Mouse (Mus musculus) embryonic facial prominence, embryonic 14.5 days (tissue): Measurements from ENCODE around the gene 1810024B03Rik. TPM values are rescaled to one million over a fixed set of nuclear protein-coding genes. Genes with fewer than 3 reads are reported as not detected.

ENCODE experiments used
- ATAC-seq: fragments of 200-750 bp; cut with Nextera tagmentation; 2 replicates; pipeline ENCODE4 v1.8.0; 2017; ENCODE audit warnings: low read depth, moderate number of reproducible peaks, moderate TSS enrichment
- DNase-seq: peaks from one replicate; pipeline ENCODE4 v3.0.0-alpha.2; 2015; ENCODE audit warnings: low spot score
- H3K27ac ChIP-seq: fragments of 300-500 bp; sonication (generic); replicated peaks from 2 replicates; pipeline ENCODE4 v1.5.1; 2014; ENCODE audit warnings: low read depth, mild to moderate bottlenecking, low read length, moderate library complexity
- H3K27me3 ChIP-seq: fragments of 300-500 bp; sonication (generic); replicated peaks from 2 replicates; pipeline ENCODE4 v1.6.1; 2014; ENCODE audit warnings: low read length; ENCODE audit not compliant: control insufficient read depth, insufficient read depth
- H3K36me3 ChIP-seq: fragments of 300-500 bp; sonication (generic); 2 replicates; pipeline ENCODE4 v1.6.1; 2014; ENCODE audit warnings: low read length, mixed read lengths; ENCODE audit not compliant: control insufficient read depth, insufficient read depth
- H3K4me1 ChIP-seq: fragments of 300-500 bp; sonication (generic); 2 replicates; pipeline ENCODE4 v1.6.1; 2014; ENCODE audit warnings: antibody characterized with exemption, low read length; ENCODE audit not compliant: control insufficient read depth, insufficient read depth
- H3K4me2 ChIP-seq: fragments of 300-500 bp; sonication (generic); 2 replicates; pipeline ENCODE4 v1.6.1; 2014; ENCODE audit warnings: low read depth, mild to moderate bottlenecking, low read length, moderate library complexity, mixed read lengths
- H3K4me3 ChIP-seq: fragments of 300-500 bp; sonication (generic); 2 replicates; pipeline ENCODE4 v1.5.1; 2014; ENCODE audit warnings: low read depth, mild to moderate bottlenecking, low read length
- H3K9ac ChIP-seq: fragments of 300-500 bp; sonication (generic); 2 replicates; pipeline ENCODE4 v1.6.1; 2014; ENCODE audit warnings: low read depth, mild to moderate bottlenecking, low read length, moderate library complexity, mixed read lengths
- H3K9me3 ChIP-seq: fragments of 300-500 bp; sonication (generic); 2 replicates; pipeline ENCODE4 v1.6.1; 2016; ENCODE audit warnings: low read length; ENCODE audit not compliant: control insufficient read depth
- WGBS: fragments of 180-500 bp; shearing (Covaris S2); extraction: QIAGEN DNeasy Blood & Tissue Kit; methylation state at CpG from one replicate; pipeline ENCODE4 v1.1.7; 2014; 5-methylcytosine and 5-hydroxymethylcytosine counted together
- polyA plus RNA-seq: library from polyadenylated mRNA; unstranded; fragments of >200 nt; fragmentation: Nextera tagmentation; extraction: Ambion mirVana; gene quantifications from 2 replicates; pipeline ENCODE4 v1.2.1, GENCODE M21; 2014

The 1810024B03Rik gene
- polyA plus RNA-seq, 1 experiment from 2014 or later: 2.5 TPM

DNA sequence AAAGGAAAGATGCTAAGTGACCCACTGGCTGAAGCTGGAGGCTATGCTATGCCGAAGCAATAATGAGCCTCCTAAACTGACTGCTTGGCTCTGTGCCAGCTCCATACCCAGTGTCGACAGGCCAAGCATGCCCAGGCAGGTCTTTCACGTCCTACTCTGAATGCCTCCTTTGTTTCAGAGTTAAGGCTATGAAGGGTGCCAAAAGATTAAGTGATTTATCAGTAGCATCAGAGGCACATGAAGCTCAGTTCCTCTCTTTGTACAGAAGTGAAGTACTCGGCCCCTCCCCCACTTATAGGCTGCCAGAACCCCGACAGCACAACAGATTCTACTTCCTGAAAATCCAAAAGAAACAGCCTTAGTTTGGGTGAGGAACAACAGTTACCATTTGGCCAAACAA lies 71.1 kb downstream of the 1810024B03Rik start:
- H3K4me3 ChIP-seq: no peak overlapping the region
- ATAC-seq (peak; percentile 62), DNase-seq (peak; percentile 94)
- no peaks in the 10 kb centered on the region for H3K9me3 ChIP-seq
- peak overlapping the region; percentile 59 for H3K27ac ChIP-seq
- 6% methylated on average over 5 of the region's 5 CpGs for WGBS
- peaks cover 20% of the 10 kb centered on the region for H3K36me3 ChIP-seq
- H3K9ac ChIP-seq: no peak overlapping the region
- no peak overlapping the region; the same call in 1 of the 2 replicates for H3K4me2 ChIP-seq
- no peaks in the 10 kb centered on the region for H3K27me3 ChIP-seq
- peaks cover 20% of the 10 kb centered on the region; the same call in 1 of the 2 replicates for H3K4me1 ChIP-seq

Other genes with a start within 250 kb of the 1810024B03Rik start
- gene Ap4e1, start 199.6 kb downstream of the 1810024B03Rik start, polyA plus RNA-seq: 9.6 TPM in 2 replicates
- 46.0 and 50.0 TPM in 2 replicates for gene Blvra, start 137.6 kb downstream of the 1810024B03Rik start, polyA plus RNA-seq
- 60.4 and 68.2 TPM in 2 replicates for gene Ncaph, start 74.3 kb downstream of the 1810024B03Rik start, polyA plus RNA-seq
- 16.7 and 19.0 TPM in 2 replicates for gene Itpripl1, start 64.8 kb downstream of the 1810024B03Rik start, polyA plus RNA-seq
- 54.6 and 68.6 TPM in 2 replicates for gene Snrnp200, start 106 bp upstream of the 1810024B03Rik start, polyA plus RNA-seq
- 58.5 and 60.5 TPM in 2 replicates for gene Ciao1, start 39.5 kb upstream of the 1810024B03Rik start, polyA plus RNA-seq
- gene Tmem127, start 39.6 kb upstream of the 1810024B03Rik start, polyA plus RNA-seq: 25.6 and 25.9 TPM in 2 replicates
- 81.0 and 85.5 TPM in 2 replicates for gene Stard7, start 61.9 kb upstream of the 1810024B03Rik start, polyA plus RNA-seq
- 7.1 and 7.4 TPM in 2 replicates for gene Dusp2, start 127.9 kb upstream of the 1810024B03Rik start, polyA plus RNA-seq
- 0.09 and 0.14 TPM in 2 replicates for gene Astl, start 130.4 kb upstream of the 1810024B03Rik start, polyA plus RNA-seq
- gene Adra2b, start 154.9 kb upstream of the 1810024B03Rik start, polyA plus RNA-seq: 0.51 and 0.72 TPM in 2 replicates
- gene Gpat2, start 216.9 kb upstream of the 1810024B03Rik start, polyA plus RNA-seq: 0.26 and 0.39 TPM in 2 replicates
- gene Fahd2a, start 236.3 kb upstream of the 1810024B03Rik start, polyA plus RNA-seq: 16.6 and 19.3 TPM in 2 replicates